Mouse (Mus musculus) urinary bladder, postnatal 25 days (tissue): ENCODE results near the gene 4930564D02Rik.

ENCODE experiments used
- DNase-seq: peaks from one replicate; pipeline ENCODE4 v3.0.0; 2022; ENCODE audit warnings: low spot score

Gene 4930564D02Rik

GRCm38 (mm10) chr3:105113859-105114258 is 47.2 kb downstream of the 4930564D02Rik start:
- no peak for DNase-seq

DNA sequence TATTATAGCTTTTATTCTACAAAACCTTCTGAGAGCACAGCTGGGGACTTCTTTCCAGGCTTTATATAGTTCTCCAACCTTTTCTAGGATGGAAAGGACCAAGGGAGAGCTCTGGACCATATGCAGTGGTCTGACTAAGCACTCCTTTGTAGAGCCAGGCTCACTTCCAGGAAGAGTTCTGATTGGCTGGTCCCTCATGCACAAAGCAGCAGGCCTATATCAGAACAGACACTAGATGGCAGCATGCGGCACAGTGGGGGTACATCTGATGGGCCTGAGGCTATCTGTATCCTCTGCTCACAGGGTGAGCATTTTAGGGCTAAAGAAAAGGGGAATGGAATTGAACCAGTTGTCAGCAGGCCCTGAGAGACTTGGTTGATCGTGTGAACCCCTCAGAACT is 47.6 kb downstream of the 4930564D02Rik start:
- DNase-seq, result peak; percentile 48

DNA sequence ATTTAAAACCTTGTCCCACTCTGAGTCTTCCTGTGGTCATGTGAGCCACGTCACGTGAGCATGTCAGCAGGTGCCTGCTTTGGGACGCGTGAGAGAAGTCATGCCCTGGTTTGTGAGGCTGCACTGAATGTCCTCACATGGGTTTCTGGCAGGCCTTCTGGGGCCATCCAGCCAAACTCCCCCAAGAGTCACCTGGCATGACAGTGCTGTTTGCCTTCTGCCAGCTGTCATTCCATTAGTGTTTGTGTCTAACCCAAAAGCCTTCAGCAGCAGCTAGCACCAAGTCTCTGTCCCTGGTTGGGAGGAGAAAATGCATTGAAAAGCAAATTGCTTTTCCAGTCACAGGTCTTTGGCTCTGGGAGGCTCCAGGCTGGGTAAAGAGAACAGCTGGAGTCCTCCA is 50.0 kb downstream of the 4930564D02Rik start:
- DNase-seq, result no peak

DNA sequence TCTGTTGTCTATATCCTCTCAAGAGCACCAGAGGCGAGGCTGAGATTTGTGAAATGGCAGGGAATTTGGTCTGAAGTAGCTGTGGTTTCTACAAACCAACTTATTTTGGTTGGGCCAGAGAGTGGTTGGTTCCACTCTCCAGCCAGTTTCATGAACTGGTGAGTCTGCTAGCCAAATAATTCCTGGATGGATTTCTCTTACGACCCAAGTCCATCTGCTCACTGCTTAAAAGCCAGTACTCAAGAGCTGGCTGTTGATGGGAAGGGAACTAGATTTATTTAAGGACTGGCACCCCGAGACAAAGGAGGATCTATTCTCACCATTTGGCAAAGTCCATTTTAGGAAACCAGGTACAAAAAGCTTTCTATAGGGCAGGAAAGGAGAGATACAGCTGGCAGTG is 57.1 kb downstream of the 4930564D02Rik start:
- no peak for DNase-seq

DNA sequence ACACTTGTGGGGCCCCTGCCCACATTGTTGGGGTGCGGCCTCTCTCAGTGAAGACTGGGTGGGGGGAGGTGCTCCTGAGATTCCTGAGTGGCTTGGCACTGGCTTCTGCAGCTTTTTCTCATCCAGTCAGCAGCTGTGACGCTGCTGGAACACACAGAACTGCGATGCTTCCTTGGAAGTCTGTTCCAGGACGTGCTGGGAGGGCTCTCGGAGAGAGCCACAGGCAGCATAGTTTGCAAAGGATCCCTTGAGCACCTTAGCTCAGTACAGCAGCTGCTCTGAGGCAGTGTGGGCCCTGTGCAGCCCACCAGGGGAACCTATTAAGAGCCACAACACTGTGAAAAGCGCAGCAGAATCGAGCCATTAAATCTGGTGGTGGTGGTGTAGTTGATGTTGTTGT is 61.2 kb downstream of the 4930564D02Rik start:
- no peak for DNase-seq
